Mouse (Mus musculus): ENCODE measurements around the gene Crbn. TPM values are rescaled to one million over a fixed set of nuclear protein-coding genes. Genes with fewer than 3 reads are reported as not detected.

Gene Crbn
- polyA plus RNA-seq, 1 experiment from 2014 or later, result 30.0 TPM

DNA sequence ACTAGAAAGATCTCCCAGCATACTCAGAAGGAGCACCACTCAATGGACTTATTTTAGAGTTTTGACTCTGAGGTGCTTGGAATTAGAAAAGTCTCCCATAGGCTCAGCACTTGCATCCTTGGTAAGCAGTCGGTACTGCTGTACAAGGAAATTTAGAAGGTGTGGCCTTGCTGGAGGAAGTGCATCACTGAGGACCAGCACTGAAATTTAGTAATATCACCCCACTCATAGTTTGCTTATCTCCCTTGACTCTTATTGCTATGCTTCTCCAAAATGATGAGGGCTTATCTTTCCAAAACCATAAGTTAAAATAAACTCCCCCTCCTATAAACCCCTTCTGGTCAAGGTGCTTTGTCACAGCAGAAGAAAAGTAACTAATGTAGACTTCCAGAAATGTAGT lies 38.4 kb downstream of the Crbn start:
- Histone ChIP-seq H3K27ac (replicated peaks) (no peak overlapping the region), H3K36me3 (no peaks in the 10 kb centered on the region), H3K4me1 (no peaks in the 10 kb centered on the region), H3K9ac (no peak overlapping the region), H3K4me3 (no peak overlapping the region), H3K9me3 (no peaks in the 10 kb centered on the region), H3K4me2 (no peak overlapping the region), H3K27me3 (replicated peaks) (no peaks in the 10 kb centered on the region; the same call in 1 of the 2 replicates)
- 72% methylated on average over 1 of the region's 1 CpGs for WGBS
- ATAC-seq (ENCODE audit: extremely low read depth, insufficient number of reproducible peaks, low FRiP score, low TSS enrichment), result no peak

DNA sequence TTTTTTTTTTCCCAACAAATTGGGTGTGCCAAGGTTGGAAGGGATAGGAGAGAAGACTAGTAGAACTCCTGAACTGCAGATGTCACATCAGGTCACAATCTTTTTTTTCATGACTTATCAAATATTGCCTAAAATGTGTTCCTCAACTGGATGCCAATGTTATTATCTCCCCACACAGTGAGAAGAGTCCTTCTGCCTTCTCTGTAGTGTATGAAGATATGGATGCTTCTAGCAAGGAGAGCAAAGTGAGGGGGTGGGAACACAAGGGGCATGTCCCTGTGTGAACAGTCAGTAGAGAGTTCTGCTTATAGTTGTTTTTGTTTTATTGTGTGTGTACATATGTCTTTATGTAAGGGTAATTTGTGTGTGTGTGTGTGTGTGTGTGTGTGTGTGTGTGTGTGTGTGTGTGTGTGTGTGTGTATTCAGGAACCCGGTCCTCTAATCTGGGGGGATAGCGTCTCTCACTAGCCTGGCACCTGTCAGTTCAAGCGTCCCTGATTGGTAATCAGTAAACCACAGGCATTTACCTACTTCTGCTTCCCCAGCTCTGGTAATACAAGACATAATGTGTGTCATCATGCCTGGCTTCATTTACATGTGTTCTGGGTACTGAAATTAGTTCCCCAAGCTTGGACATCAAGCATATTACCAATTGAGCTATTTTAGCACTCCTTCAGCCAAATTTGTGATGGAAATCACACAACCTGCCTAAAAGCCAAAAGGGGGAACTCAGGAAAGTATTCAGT lies 39.2 kb downstream of the Crbn start:
- no peaks in the 10 kb centered on the region for H3K4me1 ChIP-seq
- no peak overlapping the region for H3K4me3 ChIP-seq
- WGBS, result 67% methylated on average over 3 of the region's 3 CpGs
- no peaks in the 10 kb centered on the region for H3K9me3 ChIP-seq
- no peak overlapping the region for H3K27ac ChIP-seq (replicated peaks)
- H3K9ac ChIP-seq, result no peak overlapping the region
- H3K36me3 ChIP-seq, result no peaks in the 10 kb centered on the region
- no peak overlapping the region for H3K4me2 ChIP-seq
- no peaks in the 10 kb centered on the region for H3K27me3 ChIP-seq (replicated peaks)
- ATAC-seq (ENCODE audit: extremely low read depth, insufficient number of reproducible peaks, low FRiP score, low TSS enrichment), result no peak

DNA sequence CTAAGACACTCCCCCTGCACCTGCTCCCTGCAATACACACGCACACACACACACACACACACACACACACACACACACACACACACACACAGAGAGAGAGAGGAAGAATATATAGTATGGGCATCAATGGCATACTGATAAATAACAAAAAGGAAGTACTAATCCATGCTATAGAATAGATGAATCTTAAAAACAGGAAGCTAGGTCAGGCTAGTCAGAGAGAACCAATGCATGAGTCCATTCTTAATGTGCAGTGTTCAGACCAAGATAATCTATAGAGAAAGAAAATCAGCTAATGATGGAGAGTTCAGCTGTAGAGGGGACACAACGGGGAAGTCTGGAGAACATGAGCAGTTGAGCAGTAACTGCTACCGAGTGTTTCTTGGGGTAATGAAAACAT lies 41.6 kb downstream of the Crbn start:
- Histone ChIP-seq H3K4me2 (no peak overlapping the region), H3K27me3 (replicated peaks) (no peaks in the 10 kb centered on the region), H3K9me3 (no peaks in the 10 kb centered on the region), H3K4me1 (no peaks in the 10 kb centered on the region), H3K27ac (replicated peaks) (no peak overlapping the region), H3K36me3 (no peaks in the 10 kb centered on the region), H3K9ac (no peak overlapping the region), H3K4me3 (no peak overlapping the region)
- 71% methylated on average over 3 of the region's 3 CpGs for WGBS
- ATAC-seq (ENCODE audit: extremely low read depth, insufficient number of reproducible peaks, low FRiP score, low TSS enrichment), result no peak

DNA sequence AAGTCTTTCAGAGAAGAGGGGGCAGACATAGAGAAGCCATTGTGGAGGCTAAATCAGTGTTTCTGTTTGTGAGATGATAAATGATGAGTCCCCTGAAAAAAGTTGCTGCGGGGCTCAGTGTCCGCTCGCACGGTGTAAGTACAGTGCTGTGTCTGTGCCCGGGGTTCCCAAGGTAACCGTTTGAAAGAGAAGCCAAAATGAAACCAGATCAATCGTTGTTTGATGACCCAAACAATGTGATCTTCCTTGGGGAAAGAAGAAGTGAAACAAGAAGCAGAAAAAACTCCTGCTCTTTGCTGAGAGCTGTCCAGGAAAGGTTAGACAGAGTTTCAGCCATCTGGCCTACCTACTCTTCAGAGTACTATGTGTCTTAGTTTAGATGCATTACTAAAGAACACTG lies 49.6 kb downstream of the Crbn start:
- Histone ChIP-seq H3K36me3 (no peaks in the 10 kb centered on the region), H3K4me2 (no peak overlapping the region), H3K27ac (replicated peaks) (no peak overlapping the region), H3K27me3 (replicated peaks) (no peaks in the 10 kb centered on the region), H3K9ac (no peak overlapping the region), H3K4me3 (no peak overlapping the region), H3K9me3 (no peaks in the 10 kb centered on the region), H3K4me1 (no peaks in the 10 kb centered on the region)
- no peak for ATAC-seq (ENCODE audit: extremely low read depth, insufficient number of reproducible peaks, low FRiP score, low TSS enrichment)
- 86% methylated on average over 7 of the region's 7 CpGs for WGBS

DNA sequence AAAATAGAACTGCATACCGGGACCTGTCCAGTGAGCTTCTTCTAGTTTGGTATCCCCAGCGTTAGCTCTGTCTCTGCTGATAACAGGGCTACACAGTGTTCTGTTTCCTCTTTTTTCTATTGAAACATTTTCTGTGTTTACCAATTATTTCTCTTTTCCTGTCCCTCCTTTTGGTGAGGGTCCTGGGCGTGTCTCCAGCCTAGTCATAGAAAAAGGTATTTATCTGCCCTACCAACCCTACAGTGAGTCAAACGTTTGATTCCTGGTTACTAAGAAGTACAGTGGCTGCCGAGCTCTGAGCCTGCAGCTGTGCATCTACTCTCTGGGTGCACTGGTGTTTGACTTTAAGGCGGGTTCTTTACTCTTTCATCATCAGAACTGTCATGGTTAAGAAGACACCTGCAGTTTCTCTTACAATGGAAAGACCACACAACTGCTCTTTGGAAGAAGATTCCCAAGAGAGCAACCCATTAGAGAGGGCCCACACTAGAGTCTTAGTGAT lies 50.9 kb downstream of the Crbn start, which contains the start of gene Il5ra:
Gene Il5ra, minus strand, starts transcription at position 151 of the 502 bp plus-strand sequence.
- no peaks in the 10 kb centered on the region for H3K36me3 ChIP-seq
- H3K27ac ChIP-seq (replicated peaks), result no peak within 1 kb of the TSS
- ATAC-seq (ENCODE audit: extremely low read depth, insufficient number of reproducible peaks, low FRiP score, low TSS enrichment), result no peak
- no peak within 1 kb of the TSS for H3K4me3 ChIP-seq
- no peaks in the 10 kb centered on the region for H3K4me1 ChIP-seq
- WGBS, result 53% methylated on average over 6 of the region's 6 CpGs
- H3K4me2 ChIP-seq, result no peak within 1 kb of the TSS
- H3K9me3 ChIP-seq, result no peaks in the 10 kb centered on the region
- H3K27me3 ChIP-seq (replicated peaks), result no peaks in the 10 kb centered on the region
- no peak within 1 kb of the TSS for H3K9ac ChIP-seq

DNA sequence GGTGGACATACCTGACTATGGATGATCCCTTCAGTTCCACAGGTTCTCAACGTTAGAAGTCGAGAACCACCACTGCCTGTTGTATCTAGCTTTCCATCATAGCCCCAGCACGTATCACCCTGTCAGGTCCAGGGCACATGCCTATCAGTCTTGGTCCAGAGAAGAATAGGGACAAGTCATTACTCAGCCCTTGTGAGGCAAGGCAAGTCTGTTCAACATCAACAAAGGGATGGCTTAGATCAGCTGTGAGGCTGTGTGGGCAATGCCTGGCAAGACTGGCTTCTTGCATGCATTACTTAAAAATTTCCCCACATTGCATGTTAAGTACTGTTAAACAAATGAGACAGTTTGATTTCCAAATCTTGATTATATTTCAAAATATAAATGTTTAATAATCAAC lies 52.1 kb downstream of the Crbn start:
- H3K9me3 ChIP-seq, result no peaks in the 10 kb centered on the region
- no peak; the same call in 1 of the 2 replicates for ATAC-seq (ENCODE audit: extremely low read depth, insufficient number of reproducible peaks, low FRiP score, low TSS enrichment)
- H3K27me3 ChIP-seq (replicated peaks), result no peaks in the 10 kb centered on the region
- no peak overlapping the region for H3K4me2 ChIP-seq
- H3K4me1 ChIP-seq, result no peaks in the 10 kb centered on the region
- no peak overlapping the region for H3K27ac ChIP-seq (replicated peaks)
- no peak overlapping the region for H3K4me3 ChIP-seq
- no peak overlapping the region for H3K9ac ChIP-seq
- no peaks in the 10 kb centered on the region for H3K36me3 ChIP-seq
- WGBS, result 71% methylated on average over 3 of the region's 3 CpGs

DNA sequence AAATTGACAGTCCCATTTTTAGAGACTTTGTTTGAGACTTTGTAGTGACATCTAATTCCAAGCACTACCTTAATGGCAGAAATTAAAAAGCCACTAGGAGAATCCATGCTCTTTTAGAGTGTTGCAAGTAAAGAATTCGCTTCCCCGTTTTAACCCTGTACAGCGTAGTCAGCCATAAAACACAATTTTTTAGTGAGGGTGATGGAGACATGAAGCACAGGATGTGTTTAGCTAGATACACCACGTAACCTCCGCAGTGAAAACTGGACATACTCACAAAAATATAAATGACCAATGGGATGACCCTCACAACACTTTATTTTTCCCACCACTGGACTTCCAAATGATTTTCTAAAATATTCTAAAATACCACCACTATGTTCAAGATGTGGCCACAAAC lies 52.6 kb downstream of the Crbn start:
- H3K9me3 ChIP-seq, result no peaks in the 10 kb centered on the region
- H3K4me3 ChIP-seq, result no peak overlapping the region

DNA sequence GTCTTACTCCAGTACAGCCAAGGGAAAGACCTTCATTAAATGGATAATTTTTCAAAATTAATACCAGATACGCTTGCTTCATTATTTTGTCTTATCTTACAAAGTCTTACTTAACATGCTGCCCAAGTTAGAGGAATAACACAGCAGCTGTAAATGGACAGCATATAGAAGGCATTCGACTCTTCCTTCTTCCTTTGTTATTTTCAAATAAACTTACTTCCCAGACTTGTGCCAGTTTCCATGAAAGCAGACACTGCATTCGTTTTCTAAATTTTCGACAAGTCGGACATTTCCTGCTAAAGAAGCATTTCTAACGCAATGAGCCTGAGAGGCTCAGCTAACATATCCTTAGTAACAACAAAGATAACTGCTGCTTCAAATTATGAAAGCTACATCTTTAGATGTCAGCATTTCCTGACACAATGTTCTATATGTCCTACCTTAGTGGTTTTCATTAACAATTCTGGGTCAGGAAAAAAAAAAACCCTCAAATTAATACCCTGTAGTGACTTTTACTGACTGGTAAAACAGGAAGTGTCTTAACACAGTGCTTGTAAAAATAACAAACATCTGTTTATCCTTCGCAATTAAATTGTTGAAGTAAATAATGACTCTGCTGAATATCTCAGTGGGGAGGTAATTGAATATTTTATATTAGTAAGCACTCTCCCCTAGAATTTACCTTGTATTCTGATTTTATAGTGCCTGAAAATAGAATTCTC lies 54.0 kb downstream of the Crbn start:
- 71% methylated on average over 7 of the region's 7 CpGs for WGBS
- no peaks in the 10 kb centered on the region for H3K4me1 ChIP-seq
- H3K9me3 ChIP-seq, result no peaks in the 10 kb centered on the region
- no peak overlapping the region for H3K4me3 ChIP-seq
- no peaks in the 10 kb centered on the region for H3K27me3 ChIP-seq (replicated peaks)
- ATAC-seq (ENCODE audit: extremely low read depth, insufficient number of reproducible peaks, low FRiP score, low TSS enrichment), result no peak
- no peak overlapping the region for H3K4me2 ChIP-seq
- H3K9ac ChIP-seq, result no peak overlapping the region
- H3K27ac ChIP-seq (replicated peaks), result no peak overlapping the region
- no peaks in the 10 kb centered on the region for H3K36me3 ChIP-seq

More for the DNA sequence above, 52.6 kb downstream of the Crbn start:
- Histone ChIP-seq H3K27me3 (replicated peaks) (no peaks in the 10 kb centered on the region), H3K4me1 (no peaks in the 10 kb centered on the region), H3K27ac (replicated peaks) (no peak overlapping the region), H3K4me2 (no peak overlapping the region), H3K36me3 (no peaks in the 10 kb centered on the region), H3K9ac (no peak overlapping the region)
- 80% methylated on average over 5 of the region's 5 CpGs for WGBS
- ATAC-seq (ENCODE audit: extremely low read depth, insufficient number of reproducible peaks, low FRiP score, low TSS enrichment), result no peak

DNA sequence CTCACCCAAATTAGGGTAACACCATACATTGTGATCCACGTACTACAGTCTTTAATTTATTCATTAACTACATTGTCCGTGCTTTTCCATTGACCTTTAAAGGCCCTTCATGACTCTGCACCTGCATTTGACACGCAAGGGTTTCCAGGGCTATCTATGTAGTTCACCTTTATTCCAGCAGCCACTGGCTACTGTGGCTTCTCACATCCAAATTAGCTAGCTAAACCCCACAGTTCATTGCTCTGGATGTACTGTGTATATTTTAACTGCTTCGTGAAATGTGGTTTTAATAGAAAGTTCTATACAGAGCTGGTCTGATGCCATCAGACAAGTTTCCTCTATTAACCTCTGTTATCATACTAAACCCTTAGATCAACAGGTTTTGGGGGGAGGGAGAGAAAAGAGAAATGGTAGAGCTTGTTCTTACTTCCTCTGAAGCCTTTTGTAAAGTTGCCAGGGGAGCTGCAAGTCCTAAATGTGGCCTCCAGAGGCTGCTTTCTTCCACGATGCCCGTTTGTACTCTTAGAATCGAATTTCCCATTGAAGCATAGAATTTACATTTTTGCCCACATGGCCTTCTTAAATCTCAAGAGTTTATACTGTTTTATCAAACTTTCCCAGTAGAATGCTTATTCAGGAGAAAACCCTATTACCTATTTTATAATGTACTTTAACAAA lies 56.2 kb downstream of the Crbn start:
- no peak overlapping the region for H3K4me3 ChIP-seq
- H3K27me3 ChIP-seq (replicated peaks), result no peaks in the 10 kb centered on the region
- WGBS, result 69% methylated on average over 7 of the region's 7 CpGs
- no peak overlapping the region for H3K27ac ChIP-seq (replicated peaks)
- ATAC-seq (ENCODE audit: extremely low read depth, insufficient number of reproducible peaks, low FRiP score, low TSS enrichment), result no peak
- no peaks in the 10 kb centered on the region for H3K36me3 ChIP-seq
- H3K9me3 ChIP-seq, result no peaks in the 10 kb centered on the region
- H3K9ac ChIP-seq, result no peak overlapping the region
- no peak overlapping the region for H3K4me2 ChIP-seq
- H3K4me1 ChIP-seq, result no peaks in the 10 kb centered on the region

DNA sequence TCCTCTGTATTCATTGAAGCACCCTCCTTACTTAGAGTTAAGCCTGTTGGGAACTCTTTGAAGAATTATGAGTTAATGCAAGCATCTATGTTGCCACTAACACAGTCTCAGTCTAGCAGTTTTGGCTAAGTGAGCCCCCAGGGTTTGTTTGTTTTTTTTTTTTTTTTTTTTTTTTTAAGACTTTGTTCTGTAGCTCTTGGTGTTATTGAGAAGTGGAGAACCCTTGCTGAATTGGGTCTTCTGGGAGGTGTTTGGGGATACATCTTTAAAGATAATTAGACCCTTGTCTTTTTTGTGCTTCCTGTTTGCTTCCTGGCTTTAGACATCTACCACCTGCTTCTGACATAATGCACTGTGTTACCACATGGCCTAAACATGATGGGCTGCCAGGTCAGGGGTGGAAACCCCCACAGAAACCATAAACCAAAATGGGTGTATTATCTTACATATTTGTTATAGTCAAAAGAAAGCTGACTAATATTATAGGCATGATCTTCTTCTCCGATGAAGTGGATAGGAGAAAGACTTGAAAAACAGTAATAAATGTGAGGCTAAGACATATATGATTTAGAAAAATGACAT lies 59.5 kb downstream of the Crbn start:
- Histone ChIP-seq H3K4me2 (no peak overlapping the region), H3K4me1 (no peaks in the 10 kb centered on the region), H3K9ac (no peak overlapping the region), H3K9me3 (no peaks in the 10 kb centered on the region), H3K27me3 (replicated peaks) (no peaks in the 10 kb centered on the region), H3K36me3 (no peaks in the 10 kb centered on the region), H3K27ac (replicated peaks) (no peak overlapping the region), H3K4me3 (no peak overlapping the region)
- WGBS, result 89% methylated on average over 1 of the region's 1 CpGs
- no peak for ATAC-seq (ENCODE audit: extremely low read depth, insufficient number of reproducible peaks, low FRiP score, low TSS enrichment)

DNA sequence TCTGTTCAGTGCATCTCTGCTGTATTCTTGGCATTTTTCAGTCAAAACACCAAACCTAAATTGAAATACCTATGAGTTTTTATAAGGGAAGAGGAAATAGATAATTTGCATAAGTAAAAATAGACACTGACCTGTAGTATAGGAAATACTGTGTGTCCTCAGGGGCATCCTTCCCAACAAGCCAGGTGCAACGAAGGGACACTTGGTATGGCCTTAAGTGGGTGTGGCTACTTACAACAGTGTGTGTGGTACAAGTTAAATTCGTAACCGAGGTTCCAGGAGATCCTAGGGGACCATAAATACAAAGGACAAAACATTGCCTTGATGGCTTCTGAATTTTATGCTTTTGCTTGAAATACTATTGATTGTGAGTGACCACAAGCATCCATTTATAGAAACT lies 61.6 kb downstream of the Crbn start:
- WGBS, result 52% methylated on average over 3 of the region's 3 CpGs
- Histone ChIP-seq H3K36me3 (no peaks in the 10 kb centered on the region), H3K9ac (no peak overlapping the region), H3K4me3 (no peak overlapping the region), H3K4me1 (no peaks in the 10 kb centered on the region), H3K4me2 (no peak overlapping the region), H3K27me3 (replicated peaks) (no peaks in the 10 kb centered on the region), H3K9me3 (no peaks in the 10 kb centered on the region), H3K27ac (replicated peaks) (no peak overlapping the region)
- no peak for ATAC-seq (ENCODE audit: extremely low read depth, insufficient number of reproducible peaks, low FRiP score, low TSS enrichment)
